Mouse (Mus musculus) heart, embryonic 11.5 days (tissue): Measurements from ENCODE around the gene Cuedc1. TPM values are rescaled to one million over a fixed set of nuclear protein-coding genes. Genes with fewer than 3 reads are reported as not detected.

Experiments used
- ATAC-seq: fragments of 200-750 bp; cut with Nextera tagmentation; replicated peaks from 2 replicates; pipeline ENCODE4 v1.8.0; 2017; ENCODE audit warnings: moderate library complexity; ENCODE audit not compliant: insufficient number of reproducible peaks, low FRiP score, low TSS enrichment
- H3K27ac ChIP-seq: fragments of 300-500 bp; sonication (generic); 2 replicates; pipeline ENCODE4 v1.5.1; 2014; ENCODE audit warnings: mild to moderate bottlenecking, low read depth, low read length
- H3K27me3 ChIP-seq: fragments of 300-500 bp; sonication (generic); 2 replicates; pipeline ENCODE4 v1.6.1; 2014; ENCODE audit warnings: mild to moderate bottlenecking, low read length, mixed read lengths; ENCODE audit not compliant: control insufficient read depth, insufficient read depth
- H3K36me3 ChIP-seq: fragments of 300-500 bp; sonication (generic); 2 replicates; pipeline ENCODE4 v1.6.1; 2014; ENCODE audit warnings: mild to moderate bottlenecking, low read length, moderate library complexity, mixed read lengths; ENCODE audit not compliant: control insufficient read depth, insufficient read depth
- H3K4me1 ChIP-seq: fragments of 300-500 bp; sonication (generic); 2 replicates; pipeline ENCODE4 v1.6.1; 2014; ENCODE audit warnings: low read length; ENCODE audit not compliant: control insufficient read depth, insufficient read depth
- H3K4me2 ChIP-seq: fragments of 300-500 bp; sonication (generic); 2 replicates; pipeline ENCODE4 v1.6.1; 2014; ENCODE audit warnings: mild to moderate bottlenecking, moderate library complexity
- H3K4me3 ChIP-seq: fragments of 300-500 bp; sonication (generic); 2 replicates; pipeline ENCODE4 v1.5.1; 2014; ENCODE audit warnings: low read depth, low read length
- H3K9ac ChIP-seq: fragments of 300-500 bp; sonication (generic); 2 replicates; pipeline ENCODE4 v1.6.1; 2014; ENCODE audit warnings: mild to moderate bottlenecking, low read depth, low read length, moderate library complexity
- H3K9me3 ChIP-seq: fragments of 300-500 bp; sonication (generic); replicated peaks from 2 replicates; pipeline ENCODE4 v1.6.1; 2016; ENCODE audit warnings: low read length; ENCODE audit not compliant: control insufficient read depth
- WGBS: fragments of 180-500 bp; shearing (Covaris S2); extraction: QIAGEN DNeasy Blood & Tissue Kit; methylation state at CpG from one replicate; pipeline ENCODE4 v1.1.7; 2014; ENCODE audit not compliant: insufficient replicate concordance; 5-methylcytosine and 5-hydroxymethylcytosine counted together
- polyA plus RNA-seq: library from polyadenylated mRNA; unstranded; fragments of >200 nt; fragmentation: Nextera tagmentation; extraction: Ambion mirVana; gene quantifications from 2 replicates; pipeline ENCODE4 v1.2.1, GENCODE M21; 2014

Gene Cuedc1
- polyA plus RNA-seq, 1 experiment from 2014 or later, result 11.7 TPM

GRCm38 (mm10) chr11:88161651-88162362, 63.9 kb downstream of the Cuedc1 start:
- Histone ChIP-seq H3K4me1 (peaks cover 58% of the 10 kb centered on the region), H3K27ac (peak overlapping the region; percentile 91), H3K9me3 (no peaks in the 10 kb centered on the region), H3K4me2 (peak overlapping the region; percentile 70), H3K9ac (peak overlapping the region; percentile 71), H3K36me3 (no peaks in the 10 kb centered on the region), H3K4me3 (peak overlapping the region; percentile 42), H3K27me3 (no peaks in the 10 kb centered on the region)
- ATAC-seq, result peak; percentile 75
- under 1% methylated on average over 13 of the region's 15 CpGs for WGBS

- Histone ChIP-seq H3K9me3 (no peaks in the 10 kb centered on the region), H3K9ac (no peak overlapping the region), H3K4me3 (no peak overlapping the region), H3K27ac (no peak overlapping the region), H3K4me2 (no peak overlapping the region), H3K4me1 (peaks cover 57% of the 10 kb centered on the region), H3K27me3 (no peaks in the 10 kb centered on the region), H3K36me3 (no peaks in the 10 kb centered on the region)
- WGBS, result 50% methylated on average over 4 of the region's 4 CpGs
- no peak for ATAC-seq
These were observed 64.9 kb downstream of the Cuedc1 start for GRCm38 (mm10) chr11:88162740-88163139.

GRCm38 (mm10) chr11:88164213-88164723, 66.4 kb downstream of the Cuedc1 start:
- 60% methylated on average over 7 of the region's 7 CpGs for WGBS
- no peak overlapping the region for H3K4me3 ChIP-seq
- no peaks in the 10 kb centered on the region for H3K27me3 ChIP-seq
- no peak for ATAC-seq
- peak overlapping the region; percentile 68 for H3K9ac ChIP-seq
- peak overlapping the region; percentile 74 for H3K27ac ChIP-seq
- H3K4me2 ChIP-seq, result no peak overlapping the region
- H3K4me1 ChIP-seq, result peaks cover 46% of the 10 kb centered on the region
- no peaks in the 10 kb centered on the region for H3K36me3 ChIP-seq
- no peaks in the 10 kb centered on the region for H3K9me3 ChIP-seq

- H3K4me2 ChIP-seq, result no peak overlapping the region
- H3K27me3 ChIP-seq, result no peaks in the 10 kb centered on the region
- H3K4me3 ChIP-seq, result no peak overlapping the region
- no peak for ATAC-seq
- H3K9ac ChIP-seq, result peak overlapping the region; percentile 68
- WGBS, result 34% methylated on average over 15 of the region's 15 CpGs
- H3K9me3 ChIP-seq, result no peaks in the 10 kb centered on the region
- no peaks in the 10 kb centered on the region for H3K36me3 ChIP-seq
- H3K4me1 ChIP-seq, result peaks cover 44% of the 10 kb centered on the region
- H3K27ac ChIP-seq, result peak overlapping the region; percentile 74
These were observed 67.0 kb downstream of the Cuedc1 start for GRCm38 (mm10) chr11:88164801-88165377.

GRCm38 (mm10) chr11:88165683-88166364, 68.0 kb downstream of the Cuedc1 start:
- H3K4me1 ChIP-seq, result peaks cover 35% of the 10 kb centered on the region
- H3K9me3 ChIP-seq, result no peaks in the 10 kb centered on the region
- H3K27me3 ChIP-seq, result no peaks in the 10 kb centered on the region
- no peak overlapping the region for H3K4me2 ChIP-seq
- peak overlapping the region; percentile 4 for H3K27ac ChIP-seq
- no peak for ATAC-seq
- H3K9ac ChIP-seq, result peak overlapping the region; percentile 55
- 78% methylated on average over 10 of the region's 10 CpGs for WGBS
- H3K4me3 ChIP-seq, result no peak overlapping the region
- H3K36me3 ChIP-seq, result no peaks in the 10 kb centered on the region

- Histone ChIP-seq H3K4me3 (no peak overlapping the region), H3K9ac (no peak overlapping the region; the same call in 1 of the 2 replicates), H3K27ac (no peak overlapping the region), H3K9me3 (no peaks in the 10 kb centered on the region), H3K27me3 (no peaks in the 10 kb centered on the region), H3K4me2 (no peak overlapping the region), H3K4me1 (peaks cover 31% of the 10 kb centered on the region), H3K36me3 (no peaks in the 10 kb centered on the region)
- no peak for ATAC-seq
- WGBS, result 88% methylated on average over 7 of the region's 7 CpGs
These were observed 68.6 kb downstream of the Cuedc1 start for GRCm38 (mm10) chr11:88166471-88166870.

GRCm38 (mm10) chr11:88168611-88169010, 70.8 kb downstream of the Cuedc1 start:
- Histone ChIP-seq H3K9me3 (no peaks in the 10 kb centered on the region), H3K36me3 (no peaks in the 10 kb centered on the region), H3K4me2 (no peak overlapping the region), H3K9ac (no peak overlapping the region), H3K27me3 (no peaks in the 10 kb centered on the region), H3K4me3 (no peak overlapping the region), H3K27ac (no peak overlapping the region), H3K4me1 (peaks cover 42% of the 10 kb centered on the region)
- 42% methylated on average over 3 of the region's 3 CpGs for WGBS
- no peak for ATAC-seq

- no peak overlapping the region for H3K27ac ChIP-seq
- H3K9ac ChIP-seq, result no peak overlapping the region
- 18% methylated on average over 32 of the region's 32 CpGs for WGBS
- H3K4me2 ChIP-seq, result peak overlapping the region; percentile 54
- no peak for ATAC-seq
- no peaks in the 10 kb centered on the region for H3K9me3 ChIP-seq
- no peaks in the 10 kb centered on the region for H3K27me3 ChIP-seq
- no peaks in the 10 kb centered on the region for H3K36me3 ChIP-seq
- H3K4me1 ChIP-seq, result peaks cover 45% of the 10 kb centered on the region
- peak overlapping the region; percentile 13; the same call in 1 of the 2 replicates for H3K4me3 ChIP-seq
These were observed 71.7 kb downstream of the Cuedc1 start for GRCm38 (mm10) chr11:88169531-88170040.
